Mouse (Mus musculus): Measurements from ENCODE around the gene Hacd2.

Gene Hacd2

GRCm38 (mm10) chr16:35008447-35008846 lies 13.8 kb upstream of the Hacd2 start:
- DNase-seq, result no peak

DNA sequence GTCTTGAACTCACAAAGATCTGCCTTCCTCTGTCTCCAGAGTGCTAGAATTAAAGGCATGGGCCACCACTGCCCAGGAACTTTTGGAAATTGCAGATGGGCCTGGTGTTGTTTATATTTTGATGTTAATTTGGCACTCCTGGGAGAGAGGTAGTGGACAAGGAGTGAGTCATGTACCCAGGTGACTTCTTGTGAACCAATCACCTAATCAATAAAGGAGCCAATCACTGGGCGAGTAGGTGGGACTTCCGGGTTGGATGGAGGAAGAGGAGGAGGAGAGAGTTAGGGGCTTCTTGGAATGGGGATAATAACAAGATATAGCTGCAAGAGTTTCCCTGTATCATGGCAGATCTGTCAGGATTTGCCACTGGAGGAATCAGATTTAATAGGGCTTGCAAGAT lies 8.7 kb upstream of the Hacd2 start:
- DNase-seq, result no peak

- DNase-seq, result no peak
These were observed 5.7 kb upstream of the Hacd2 start for GRCm38 (mm10) chr16:35016491-35016890.

GRCm38 (mm10) chr16:35018470-35018974 lies 3.7 kb upstream of the Hacd2 start:
- DNase-seq, result no peak

- DNase-seq, result no peak
These were observed 356 bp upstream of the Hacd2 start for GRCm38 (mm10) chr16:35021903-35022241.

GRCm38 (mm10) chr16:35023138-35023735 lies 1.0 kb downstream of the Hacd2 start:
- DNase-seq, result no peak

GRCm38 (mm10) chr16:35024300-35024699 lies 2.1 kb downstream of the Hacd2 start:
- no peak for DNase-seq

DNA sequence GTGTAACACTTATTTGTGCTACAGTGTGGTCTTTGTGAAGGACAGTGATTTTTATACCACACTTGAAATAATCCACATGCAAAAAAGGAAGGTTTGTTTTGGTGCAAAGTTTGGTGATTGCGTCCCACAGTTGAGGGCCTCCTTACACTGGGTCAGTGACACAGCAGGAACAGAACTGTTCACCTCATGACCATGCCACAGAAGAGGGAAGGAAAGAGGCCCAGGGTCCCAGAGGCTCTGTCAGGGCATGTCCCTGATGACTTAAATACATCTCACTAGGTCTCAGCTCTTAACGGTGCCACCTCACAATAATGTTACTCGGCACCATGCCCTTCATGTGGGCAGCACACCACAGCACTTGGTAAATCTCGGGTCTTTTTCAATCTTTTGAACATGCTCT lies 3.1 kb downstream of the Hacd2 start:
- no peak for DNase-seq

GRCm38 (mm10) chr16:35033241-35033640 lies 11.0 kb downstream of the Hacd2 start:
- DNase-seq, result no peak

GRCm38 (mm10) chr16:35033809-35034577 lies 11.8 kb downstream of the Hacd2 start:
- no peak for DNase-seq

GRCm38 (mm10) chr16:35034971-35035370 lies 12.7 kb downstream of the Hacd2 start:
- no peak for DNase-seq

DNA sequence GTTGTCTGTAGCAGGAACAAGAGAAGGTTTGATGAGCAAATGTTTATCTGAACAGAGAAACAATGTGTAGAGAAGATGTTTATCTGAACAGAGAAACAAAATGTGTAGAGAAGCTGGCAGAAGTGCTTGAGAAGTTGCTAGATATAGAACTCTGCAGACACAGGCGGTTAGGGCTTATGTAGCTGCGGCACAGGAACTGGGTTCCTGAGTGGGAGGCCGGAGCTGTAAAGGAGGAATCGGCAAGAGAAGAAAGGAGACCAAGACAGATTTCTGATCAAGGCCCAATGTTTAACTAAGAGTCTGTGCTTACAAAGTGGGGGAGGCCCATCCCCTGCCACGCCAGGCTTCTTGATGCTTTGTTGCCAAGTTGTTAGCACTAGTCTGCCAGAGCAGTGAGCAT lies 14.5 kb downstream of the Hacd2 start:
- no peak for DNase-seq

GRCm38 (mm10) chr16:35038343-35039057 lies 16.3 kb downstream of the Hacd2 start:
- DNase-seq, result no peak

DNA sequence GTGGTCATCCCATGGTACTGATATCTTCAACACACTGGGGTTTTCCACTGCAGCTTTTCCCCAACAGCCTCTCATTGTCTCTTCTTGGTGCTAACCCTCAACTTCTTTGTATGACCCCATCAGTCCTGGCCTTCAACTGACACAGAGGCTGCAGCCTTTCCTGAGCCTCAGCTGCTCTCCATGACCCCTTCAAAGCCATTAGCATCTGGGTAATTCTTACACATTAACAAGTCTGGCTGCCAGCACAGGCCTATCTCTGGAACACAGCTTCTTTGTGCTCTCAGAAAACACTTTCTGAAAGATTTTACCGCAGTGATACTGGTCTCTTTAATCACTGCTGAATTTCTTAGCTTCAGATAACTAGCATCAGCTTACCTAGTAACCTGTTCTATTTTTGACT lies 17.9 kb downstream of the Hacd2 start:
- DNase-seq, result no peak

GRCm38 (mm10) chr16:35041001-35041400 lies 18.8 kb downstream of the Hacd2 start:
- DNase-seq, result no peak

GRCm38 (mm10) chr16:35046081-35046775 lies 24.0 kb downstream of the Hacd2 start:
- DNase-seq, result no peak

GRCm38 (mm10) chr16:35047272-35047969 lies 25.2 kb downstream of the Hacd2 start:
- no peak for DNase-seq

- no peak for DNase-seq
These were observed 28.8 kb downstream of the Hacd2 start for GRCm38 (mm10) chr16:35051066-35051465.

- no peak for DNase-seq
These were observed 30.0 kb downstream of the Hacd2 start for GRCm38 (mm10) chr16:35052191-35052590.

DNA sequence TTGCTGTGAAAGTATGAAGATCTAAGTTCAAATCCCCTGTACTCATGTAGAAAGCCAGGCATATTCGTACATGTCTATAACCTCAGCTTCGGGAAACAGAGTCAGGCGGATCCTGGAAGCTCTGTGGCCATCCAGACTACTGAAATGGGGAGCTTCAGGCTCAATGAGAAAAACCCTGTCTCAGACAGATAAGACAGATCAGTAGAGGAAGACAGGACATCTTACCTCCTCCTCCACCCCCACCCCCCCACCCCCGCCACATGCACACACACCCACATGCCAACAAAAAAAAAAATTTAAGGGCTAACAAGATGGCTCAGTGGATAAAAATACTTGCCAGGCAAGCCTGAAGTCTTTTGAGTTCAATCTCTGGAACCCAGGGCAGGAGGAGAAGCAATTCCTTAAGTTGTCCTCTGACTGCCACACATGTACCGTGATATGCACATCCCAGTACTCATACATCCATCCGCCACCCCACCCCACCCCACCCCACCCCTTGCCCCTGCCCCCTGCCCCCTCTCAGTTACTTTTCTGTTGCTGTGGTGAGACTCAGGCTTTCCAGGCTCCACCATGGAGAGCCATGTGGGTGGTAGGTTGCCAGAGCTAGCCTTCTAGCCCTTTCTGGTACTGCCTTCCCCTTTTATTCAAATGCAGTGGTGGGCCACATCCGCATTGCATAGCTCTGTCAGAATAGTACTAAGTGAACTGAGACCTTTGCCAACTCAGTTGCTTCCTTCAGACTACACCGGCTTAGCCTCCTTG lies 32.4 kb downstream of the Hacd2 start:
- DNase-seq, result no peak

DNA sequence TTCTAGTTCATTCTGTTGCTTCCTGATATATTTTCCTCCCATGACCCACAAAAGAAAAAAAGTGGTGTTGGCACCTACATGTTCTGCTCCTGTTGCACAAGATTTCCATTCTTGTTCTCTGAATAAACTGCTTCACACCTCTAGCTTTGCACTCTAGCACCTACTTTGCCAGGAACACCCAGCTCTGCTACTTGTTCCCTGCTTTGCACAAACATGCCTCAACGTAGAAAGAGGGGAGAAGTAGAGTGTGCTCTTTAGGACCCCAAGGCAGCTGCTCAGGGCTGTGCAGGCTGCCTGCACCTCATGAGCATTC lies 32.9 kb downstream of the Hacd2 start:
- DNase-seq, result no peak

GRCm38 (mm10) chr16:35055861-35056260 lies 33.6 kb downstream of the Hacd2 start:
- DNase-seq, result no peak
